Mouse (Mus musculus) bone marrow macrophage, adult 2 months (primary cell): ENCODE data around the gene Mrpl44. TPM values are rescaled to one million over a fixed set of nuclear protein-coding genes. Genes with fewer than 3 reads are reported as not detected.
A peak's percentile ranks its signal among the peaks of the same experiment; 100 is the strongest.

Experiments
- H3K27ac ChIP-seq: 2 replicates; pipeline ENCODE4 v1.5.1; 2012; ENCODE audit warnings: low read depth, low read length; ENCODE audit not compliant: insufficient read depth
- H3K4me1 ChIP-seq: 2 replicates; pipeline ENCODE4 v1.6.1; 2012; ENCODE audit warnings: low read length; ENCODE audit not compliant: control insufficient read depth, insufficient read depth
- H3K4me3 ChIP-seq: 2 replicates; pipeline ENCODE4 v1.5.1; 2012; ENCODE audit warnings: mild to moderate bottlenecking, low read length, moderate library complexity; ENCODE audit not compliant: insufficient read depth
- CTCF ChIP-seq: IDR thresholded peaks from 2 replicates; pipeline ENCODE4 v1.5.1; 2012; ENCODE audit warnings: low read depth, mild to moderate bottlenecking, low read length, moderate library complexity
- POLR2A ChIP-seq: IDR thresholded peaks from 2 replicates; pipeline ENCODE4 v1.6.1; 2012; ENCODE audit warnings: mild to moderate bottlenecking, low read depth, low read length, borderline replicate concordance
- polyA plus RNA-seq: library from polyadenylated mRNA; stranded (reverse); fragments of >200 nt; gene quantifications from 2 replicates; pipeline ENCODE4 v1.2.4, GENCODE M21; 2012; ENCODE audit not compliant: missing spikeins, insufficient read depth, insufficient read length

Mrpl44 gene
- polyA plus RNA-seq, 1 experiment, result 27.0 TPM

DNA sequence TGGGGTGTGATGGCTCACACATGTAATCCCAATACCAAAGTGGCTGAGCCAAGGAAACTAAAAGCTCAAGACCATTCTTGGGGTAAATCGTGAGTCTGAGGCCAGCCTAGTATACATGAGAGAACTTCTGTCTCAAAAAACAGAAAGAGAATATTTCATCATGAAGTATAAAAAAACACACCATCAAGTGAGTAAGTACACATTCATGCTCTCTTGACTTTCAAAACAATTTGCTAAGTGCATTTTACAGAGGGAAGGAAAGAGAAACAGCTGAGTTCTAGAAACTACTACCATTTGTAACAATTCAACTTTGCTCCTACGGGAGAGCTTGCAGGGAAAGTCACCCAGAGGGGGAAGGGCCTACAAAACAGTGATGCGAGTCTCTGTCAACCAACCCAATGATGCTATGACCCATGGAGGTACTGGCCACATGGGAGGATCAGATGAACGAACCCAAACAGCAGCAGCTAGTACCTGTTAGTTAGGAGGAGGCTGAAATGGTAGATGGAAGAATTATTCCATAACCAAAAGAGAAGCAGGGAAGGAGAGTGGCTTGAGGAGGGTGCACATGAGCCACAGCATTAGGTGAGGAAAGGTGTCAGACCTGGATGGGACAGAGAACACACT lies 23.0 kb upstream of the Mrpl44 start:
- H3K4me3 ChIP-seq, result no peak overlapping the region
- no peak overlapping the region for H3K27ac ChIP-seq
- peaks cover 23% of the 10 kb centered on the region for H3K4me1 ChIP-seq
- no peak for TF ChIP-seq CTCF
- TF ChIP-seq POLR2A, result no peak

GRCm38 (mm10) chr1:79753456-79753855 lies 22.4 kb upstream of the Mrpl44 start:
- Histone ChIP-seq H3K4me1 (peaks cover 23% of the 10 kb centered on the region), H3K4me3 (no peak overlapping the region), H3K27ac (no peak overlapping the region)
- TF ChIP-seq CTCF (no peak), POLR2A (no peak)

GRCm38 (mm10) chr1:79754936-79755335 lies 20.9 kb upstream of the Mrpl44 start:
- Histone ChIP-seq H3K27ac (no peak overlapping the region), H3K4me3 (no peak overlapping the region), H3K4me1 (peaks cover 23% of the 10 kb centered on the region)
- TF ChIP-seq CTCF, result no peak
- no peak for TF ChIP-seq POLR2A

DNA sequence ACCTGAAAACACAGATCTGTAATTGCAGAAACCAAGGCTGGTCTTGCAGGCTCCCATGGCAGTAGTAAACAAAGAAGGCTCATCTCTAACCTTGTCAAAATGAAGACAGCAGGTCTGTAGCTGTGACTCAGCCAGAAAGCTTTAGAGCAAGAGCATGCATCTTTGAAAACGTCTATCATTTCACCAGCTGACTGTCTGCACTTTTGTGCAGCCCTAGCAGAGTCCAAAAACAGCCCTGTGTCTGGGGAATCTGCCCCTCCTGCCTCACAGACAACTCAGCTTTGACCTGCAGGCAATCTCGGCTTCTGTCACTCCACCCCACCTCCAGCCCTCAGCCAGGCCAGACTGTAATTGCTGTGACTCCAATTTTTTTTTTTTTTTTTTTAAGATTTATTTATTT lies 20.4 kb upstream of the Mrpl44 start:
- H3K4me1 ChIP-seq, result peaks cover 23% of the 10 kb centered on the region
- no peak overlapping the region for H3K27ac ChIP-seq
- TF ChIP-seq POLR2A (no peak), CTCF (no peak)
- no peak overlapping the region for H3K4me3 ChIP-seq

GRCm38 (mm10) chr1:79756417-79756816 lies 19.4 kb upstream of the Mrpl44 start:
- Histone ChIP-seq H3K4me1 (peaks cover 23% of the 10 kb centered on the region), H3K27ac (no peak overlapping the region), H3K4me3 (no peak overlapping the region)
- TF ChIP-seq CTCF (no peak), POLR2A (no peak)

GRCm38 (mm10) chr1:79757161-79757560 lies 18.7 kb upstream of the Mrpl44 start:
- H3K4me1 ChIP-seq, result peaks cover 22% of the 10 kb centered on the region
- H3K4me3 ChIP-seq, result no peak overlapping the region
- no peak overlapping the region for H3K27ac ChIP-seq
- TF ChIP-seq POLR2A, result no peak
- no peak for TF ChIP-seq CTCF

GRCm38 (mm10) chr1:79757597-79757996 lies 18.2 kb upstream of the Mrpl44 start:
- TF ChIP-seq POLR2A, result no peak
- no peak for TF ChIP-seq CTCF
- peaks cover 22% of the 10 kb centered on the region for H3K4me1 ChIP-seq
- no peak overlapping the region for H3K4me3 ChIP-seq
- no peak overlapping the region for H3K27ac ChIP-seq

GRCm38 (mm10) chr1:79759006-79759405 lies 16.8 kb upstream of the Mrpl44 start:
- Histone ChIP-seq H3K4me1 (peaks cover 12% of the 10 kb centered on the region), H3K27ac (no peak overlapping the region), H3K4me3 (no peak overlapping the region)
- TF ChIP-seq CTCF (no peak), POLR2A (no peak)

DNA sequence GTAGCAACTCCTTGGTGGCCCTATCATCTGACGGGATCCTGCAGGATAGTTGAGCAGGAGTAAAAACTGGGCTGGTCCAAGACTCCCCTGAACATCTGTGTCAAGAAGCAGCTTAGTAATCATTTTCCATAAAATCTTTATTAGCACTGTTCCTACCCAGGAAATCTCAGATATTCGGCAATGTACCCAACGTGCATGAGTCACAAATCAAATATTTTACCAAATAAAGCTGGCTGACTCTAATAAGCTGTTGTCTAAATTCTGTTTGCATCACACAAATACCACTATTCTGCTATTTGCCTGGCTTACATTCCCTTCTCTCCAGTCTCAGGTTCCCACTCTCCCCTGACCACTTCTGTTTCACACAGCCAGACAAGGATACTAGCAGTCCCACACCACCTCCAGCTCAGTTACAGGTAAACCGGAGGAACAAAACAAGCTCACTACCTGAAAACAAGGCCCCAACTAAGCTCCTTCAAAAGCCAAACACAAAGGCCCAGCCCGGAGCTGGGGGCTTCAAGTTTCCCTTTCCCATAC lies 16.3 kb upstream of the Mrpl44 start:
- peaks cover 8% of the 10 kb centered on the region for H3K4me1 ChIP-seq
- no peak overlapping the region for H3K27ac ChIP-seq
- H3K4me3 ChIP-seq, result peak overlapping the region; percentile 32
- no peak for TF ChIP-seq CTCF
- TF ChIP-seq POLR2A, result no peak

DNA sequence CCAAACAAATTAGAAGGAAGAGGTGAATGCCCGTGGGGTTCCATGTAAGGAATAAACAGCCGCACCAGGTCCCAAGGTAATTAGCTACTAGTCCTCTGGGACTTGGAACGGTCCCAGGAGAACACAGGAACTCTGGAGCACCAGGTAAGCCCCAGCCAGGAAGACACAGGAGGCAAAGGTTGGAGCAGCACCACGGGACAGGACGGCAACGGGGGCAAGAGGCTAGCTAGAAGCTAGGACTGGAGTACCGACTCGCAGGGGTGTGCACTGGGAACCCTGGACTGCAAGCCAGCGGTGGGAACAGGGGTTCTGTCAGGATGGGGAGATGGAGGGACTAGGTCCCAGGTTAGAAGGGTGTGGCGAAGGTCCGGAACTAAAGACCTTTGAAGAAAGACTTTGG lies 15.2 kb upstream of the Mrpl44 start:
- Histone ChIP-seq H3K27ac (no peak overlapping the region), H3K4me3 (peak overlapping the region; percentile 89), H3K4me1 (peaks cover 8% of the 10 kb centered on the region)
- TF ChIP-seq CTCF, result no peak
- TF ChIP-seq POLR2A, result no peak
